Mouse (Mus musculus) 3134 (cell line): ENCODE results near the gene Tas1r2.

Source experiments
- DNase-seq: peaks from one replicate; pipeline ENCODE4 v3.0.0-alpha.2; 2011; ENCODE audit warnings: low spot score; ENCODE audit not compliant: insufficient read length; ENCODE audit errors: extremely low read depth

Gene Tas1r2

DNA sequence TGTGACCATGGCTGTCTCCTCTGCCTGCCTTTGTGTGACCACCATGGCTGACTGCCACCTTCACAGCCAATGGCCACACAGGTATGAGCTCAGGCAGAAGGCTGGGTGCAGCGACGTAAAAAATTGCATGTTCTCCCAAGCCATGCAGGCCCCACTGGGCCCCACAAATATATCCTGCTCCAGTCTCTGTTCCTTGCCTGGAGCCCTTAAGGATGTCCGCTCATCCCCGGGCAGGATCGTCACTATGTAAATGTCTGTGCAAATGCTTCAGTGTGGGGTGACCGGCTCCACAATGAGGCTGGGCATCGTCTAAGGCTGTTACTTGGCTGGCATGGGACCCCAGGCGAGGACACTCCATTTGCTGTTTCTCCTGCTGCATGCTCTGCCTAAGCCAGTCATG lies at the start of gene Tas1r2:
Gene Tas1r2 (plus strand): TSS at position 301 of the 400 bp plus-strand sequence.
- no peak for DNase-seq

DNA sequence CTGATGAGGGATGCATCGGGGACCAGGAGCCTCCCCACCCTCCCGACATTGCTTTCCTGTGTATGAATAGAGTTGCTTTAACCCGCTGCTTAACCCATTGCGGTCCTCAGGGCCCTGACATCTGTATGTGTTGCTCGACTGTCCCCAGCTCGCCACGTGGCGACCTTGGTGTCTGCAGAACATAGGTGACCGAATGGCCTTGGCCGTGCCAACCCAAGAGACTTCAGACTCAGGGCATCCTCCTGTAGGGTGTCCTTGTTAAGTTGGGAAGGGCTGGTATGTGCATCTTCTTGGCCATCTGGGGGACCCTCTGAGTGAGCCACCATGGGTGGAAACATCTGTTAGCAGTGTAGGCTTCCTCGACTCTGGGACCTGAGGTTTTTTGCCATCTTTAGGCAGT lies 48.1 kb upstream of the Tas1r2 start:
- DNase-seq, result no peak

DNA sequence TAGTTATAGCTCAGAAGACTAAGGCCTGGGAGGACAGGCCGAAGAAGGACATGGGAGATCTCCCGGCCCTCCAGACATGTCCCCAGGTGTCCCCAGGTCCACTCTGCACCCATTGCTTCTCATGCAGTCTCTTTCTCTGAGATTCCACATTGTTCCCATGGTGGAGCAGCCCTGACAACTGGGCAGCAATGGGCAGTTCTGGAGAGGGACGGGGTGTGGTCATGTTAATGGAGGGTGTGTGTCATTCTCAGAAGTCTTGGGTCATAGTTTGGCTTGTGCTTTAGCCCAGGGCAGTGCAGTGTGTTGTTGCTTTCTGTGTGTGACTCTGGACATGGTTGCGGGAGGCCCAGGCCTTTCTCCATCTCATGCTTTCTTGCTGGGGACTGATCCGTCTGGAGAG lies 46.6 kb upstream of the Tas1r2 start:
- no peak for DNase-seq

DNA sequence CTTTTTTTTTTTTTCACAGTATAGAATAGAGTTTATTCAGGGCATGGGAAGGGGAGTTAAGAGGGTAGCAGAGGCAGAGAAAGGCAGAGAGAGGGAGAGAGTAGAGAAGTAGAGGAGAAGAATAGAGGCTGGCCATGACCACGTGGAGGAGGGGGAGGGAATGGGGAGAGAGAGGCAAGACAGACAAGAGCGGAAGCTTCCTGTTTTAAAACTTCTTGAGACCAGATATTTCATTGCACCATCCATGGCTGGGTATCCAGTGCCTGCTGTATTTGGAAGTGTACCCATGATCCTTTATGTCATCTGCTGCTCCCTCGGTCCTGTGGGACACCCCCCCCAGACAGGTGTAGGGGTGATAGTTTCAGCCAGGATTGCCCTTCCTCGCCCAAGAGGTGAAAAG lies 44.4 kb upstream of the Tas1r2 start:
- DNase-seq, result no peak

DNA sequence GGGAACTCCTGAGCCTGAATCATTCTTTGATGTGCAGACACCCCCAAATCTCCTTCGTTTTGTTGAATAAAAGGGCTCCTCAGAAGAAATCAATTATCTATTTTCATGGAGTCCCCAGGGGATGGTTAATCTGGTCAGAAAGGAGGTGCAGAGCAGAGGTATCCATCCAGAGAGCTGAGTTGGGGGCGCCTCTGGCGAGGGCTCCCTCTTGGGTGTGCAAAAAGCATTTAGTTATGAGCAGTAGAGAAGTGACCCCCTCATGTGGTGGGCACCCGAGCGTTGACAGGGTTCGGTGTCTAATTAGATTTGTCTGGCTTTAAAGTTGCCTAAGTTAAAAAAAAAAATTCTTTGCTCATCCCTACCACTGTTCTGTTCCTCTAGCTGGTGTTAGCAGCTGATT lies 42.4 kb upstream of the Tas1r2 start:
- DNase-seq, result no peak

DNA sequence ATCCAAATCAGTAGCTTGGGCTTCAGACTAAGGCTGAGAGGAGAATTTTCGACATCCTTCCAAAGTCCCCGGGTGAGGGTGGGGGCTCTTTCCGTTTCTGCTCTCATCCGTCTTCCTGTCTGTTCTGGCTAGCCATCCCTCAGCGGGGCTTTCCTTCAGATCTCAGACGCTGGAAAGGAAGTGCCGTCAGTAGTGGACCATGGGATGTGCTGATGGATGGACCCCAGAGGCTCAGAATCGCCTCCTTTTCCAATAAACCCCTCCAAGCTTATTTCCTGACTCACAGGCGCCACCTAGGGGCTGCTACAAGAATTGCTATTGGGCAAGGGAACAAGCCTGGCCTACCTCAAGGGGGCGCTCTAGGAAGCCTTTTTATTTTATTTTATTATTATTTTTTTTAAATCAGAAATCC lies 41.8 kb upstream of the Tas1r2 start:
- no peak for DNase-seq

DNA sequence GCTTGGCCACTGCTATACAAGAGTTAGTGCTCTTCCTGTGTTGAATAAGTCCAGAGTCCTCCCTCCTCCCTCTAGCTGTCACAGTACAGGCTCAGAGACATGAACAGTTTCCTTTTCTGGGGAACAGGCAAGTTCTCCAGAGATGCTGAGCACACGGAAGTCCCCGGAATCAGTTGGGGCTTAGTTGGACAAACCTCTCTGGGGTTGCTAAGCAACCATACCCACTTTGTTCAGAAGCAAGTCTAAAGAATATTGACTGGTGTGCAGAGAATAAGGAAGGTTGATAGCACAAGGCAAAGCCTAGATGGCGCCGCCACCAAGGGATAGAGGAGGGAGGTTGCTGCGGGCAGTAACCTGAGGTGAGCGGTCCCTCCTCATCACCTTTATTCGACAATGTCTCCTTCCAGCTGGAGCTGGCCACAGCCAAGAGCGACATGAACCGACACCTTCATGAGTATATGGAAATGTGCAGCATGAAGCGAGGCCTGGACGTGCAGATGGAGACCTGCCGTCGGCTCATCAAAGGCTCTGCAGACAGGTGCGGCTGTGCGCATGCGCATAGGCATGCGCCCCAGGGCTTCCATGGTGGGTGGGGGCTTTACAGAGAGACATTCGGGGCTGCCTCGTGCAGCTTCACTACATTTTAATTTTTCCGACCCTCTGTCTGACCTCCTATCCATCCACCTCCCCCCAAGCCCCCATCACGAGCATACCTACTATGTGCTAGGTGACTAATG lies 38.6 kb upstream of the Tas1r2 start:
- DNase-seq, result no peak

DNA sequence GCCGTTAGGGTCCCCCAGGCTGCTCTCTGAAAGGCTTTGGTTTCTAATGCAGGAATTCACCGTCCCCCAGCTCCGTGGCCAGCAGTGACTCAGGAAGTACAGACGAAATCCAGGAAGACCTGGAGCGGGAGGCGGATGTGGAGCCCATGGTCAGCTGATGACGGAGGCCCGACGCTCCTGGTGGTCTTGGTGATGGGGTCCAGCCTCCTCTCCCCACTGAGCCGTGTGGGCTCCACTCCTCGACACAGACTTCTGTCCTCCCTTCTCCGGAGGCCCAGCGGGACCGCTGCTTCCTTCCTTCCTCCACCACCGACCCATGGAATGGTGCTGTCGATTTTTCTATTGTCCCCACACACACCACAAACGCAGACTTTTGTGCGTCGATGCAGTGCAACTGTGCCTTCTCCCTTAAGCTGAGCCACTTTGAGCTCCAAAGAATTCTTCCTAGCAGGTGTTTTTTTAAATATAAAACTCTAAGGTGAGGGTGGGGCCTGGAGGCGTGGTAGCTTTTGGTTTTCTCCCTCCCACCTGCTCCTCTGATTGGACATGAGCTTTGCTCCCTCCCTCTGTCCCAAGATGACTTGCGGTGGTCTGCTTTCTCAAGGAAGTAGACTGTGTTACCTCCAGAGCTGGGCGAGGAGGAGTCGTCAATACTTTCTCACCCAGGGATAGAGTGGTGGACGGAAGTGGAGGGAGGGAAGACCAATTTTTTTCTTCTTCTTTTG lies 36.9 kb upstream of the Tas1r2 start:
- DNase-seq, result no peak

DNA sequence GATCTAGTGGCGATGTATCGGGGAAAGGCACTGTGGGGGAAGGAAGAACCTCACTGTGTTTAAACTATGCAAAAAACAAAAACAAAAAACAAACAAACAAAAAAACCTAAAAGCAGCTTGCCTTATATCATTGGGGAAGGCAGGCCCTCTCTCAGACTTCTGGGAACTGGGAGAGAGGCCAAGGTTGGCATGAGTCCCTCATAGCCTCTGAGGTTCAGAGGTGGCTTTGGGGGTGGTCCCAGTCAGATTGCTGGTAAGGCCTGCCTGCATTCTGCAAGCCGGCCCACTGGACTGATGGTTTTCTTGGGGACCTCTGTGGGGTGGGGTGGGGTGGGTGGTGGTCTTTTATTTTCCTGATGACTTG lies 36.4 kb upstream of the Tas1r2 start:
- no peak for DNase-seq

DNA sequence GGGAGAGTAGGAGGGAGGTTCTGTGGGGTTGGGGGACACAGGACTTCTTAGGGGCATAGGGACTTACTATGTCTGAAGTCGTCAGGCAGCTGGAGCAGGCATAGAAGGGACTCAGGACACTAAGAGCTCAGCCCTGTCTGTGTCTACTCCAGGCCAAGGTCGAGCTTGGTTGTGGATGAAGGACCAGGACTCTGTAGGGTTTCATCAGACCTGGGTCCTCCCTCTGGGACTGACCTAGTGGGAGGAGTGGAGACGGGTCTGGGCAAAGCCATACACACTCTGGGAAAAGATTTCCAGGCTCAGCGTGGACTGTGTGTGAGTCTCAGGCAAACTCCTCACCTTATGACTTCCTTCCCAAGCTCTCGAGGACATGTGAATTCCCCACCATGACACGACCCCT lies 33.6 kb upstream of the Tas1r2 start:
- no peak for DNase-seq

DNA sequence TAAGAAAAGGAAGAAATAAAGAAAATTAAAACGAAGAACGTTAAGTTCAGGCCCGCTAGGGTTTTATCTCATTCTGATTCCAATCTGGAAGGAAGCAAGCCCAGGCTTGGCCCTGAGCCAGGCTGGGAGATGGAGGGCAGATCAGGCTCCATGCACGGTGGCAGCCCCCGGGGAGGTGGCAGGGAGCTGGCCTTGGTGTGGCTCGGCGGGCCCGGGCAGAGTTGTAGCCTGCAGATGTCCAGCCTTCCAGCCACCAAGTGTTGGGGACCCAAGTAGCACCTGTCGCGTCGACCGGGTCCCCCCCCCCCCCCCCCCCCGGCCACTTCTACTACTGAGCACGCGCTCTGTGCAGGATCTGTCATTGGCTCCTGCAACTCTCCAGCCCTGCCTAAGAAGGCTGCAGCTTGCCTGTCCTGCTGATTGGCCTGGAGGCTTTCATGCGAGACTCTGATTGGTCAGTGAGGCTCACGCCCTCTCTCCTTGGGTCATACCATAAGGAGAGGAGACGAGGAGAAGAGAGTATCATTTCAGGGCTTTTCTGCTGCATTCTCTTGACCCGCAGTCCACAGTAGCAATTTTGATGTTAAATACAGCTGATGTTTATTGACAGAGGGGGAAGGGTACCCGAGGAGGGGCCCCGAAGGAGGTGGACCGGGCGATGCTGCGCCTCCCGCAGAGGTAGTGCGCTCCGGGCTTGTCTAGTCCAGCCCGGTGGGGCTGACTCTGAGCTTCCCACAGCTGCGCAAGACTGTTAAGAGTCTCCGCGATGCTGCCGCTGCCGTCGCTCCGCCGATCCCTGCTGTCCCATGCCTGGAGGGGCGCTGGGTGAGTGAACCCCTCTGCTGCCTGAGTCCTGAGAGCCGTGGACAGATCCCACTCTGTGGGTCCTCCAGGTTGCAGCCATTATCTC lies 30.7 kb upstream of the Tas1r2 start, which contains the start of gene Aldh4a1:
Gene Aldh4a1 (plus strand): TSS at position 494 of the 910 bp plus-strand sequence.
- peak; percentile 92 for DNase-seq

DNA sequence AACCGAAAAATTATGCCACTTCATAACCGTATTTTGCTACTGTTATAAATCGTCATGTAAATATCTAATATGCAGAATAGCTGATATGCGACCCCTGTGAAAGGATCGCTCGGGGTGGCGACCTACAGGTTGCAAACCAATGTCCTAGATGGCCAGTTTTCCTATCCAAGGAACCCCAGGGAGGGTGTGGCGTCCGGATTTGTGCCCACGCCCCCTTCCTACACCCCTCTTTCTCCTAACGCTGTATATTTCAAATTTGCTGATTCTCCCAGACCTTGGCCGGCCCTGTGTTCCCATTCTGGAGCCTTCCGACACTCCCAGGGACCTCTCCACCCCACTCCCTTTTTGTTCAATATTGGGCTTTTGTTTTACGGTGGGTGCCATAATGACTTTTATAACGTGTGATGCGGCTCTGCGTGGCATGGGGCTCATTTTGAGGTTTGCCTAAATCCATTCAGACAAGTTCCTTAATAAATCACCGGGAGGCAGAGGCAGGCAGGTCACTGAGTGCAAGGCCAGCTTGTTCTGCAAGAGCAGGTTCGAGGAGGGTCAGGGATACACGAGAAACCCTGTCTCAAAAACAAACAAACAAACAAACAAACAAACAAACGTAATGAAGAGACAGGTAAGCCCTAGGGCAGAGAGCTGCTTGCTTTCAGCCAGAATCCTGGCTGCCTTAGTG lies 29.8 kb upstream of the Tas1r2 start:
- DNase-seq, result no peak

DNA sequence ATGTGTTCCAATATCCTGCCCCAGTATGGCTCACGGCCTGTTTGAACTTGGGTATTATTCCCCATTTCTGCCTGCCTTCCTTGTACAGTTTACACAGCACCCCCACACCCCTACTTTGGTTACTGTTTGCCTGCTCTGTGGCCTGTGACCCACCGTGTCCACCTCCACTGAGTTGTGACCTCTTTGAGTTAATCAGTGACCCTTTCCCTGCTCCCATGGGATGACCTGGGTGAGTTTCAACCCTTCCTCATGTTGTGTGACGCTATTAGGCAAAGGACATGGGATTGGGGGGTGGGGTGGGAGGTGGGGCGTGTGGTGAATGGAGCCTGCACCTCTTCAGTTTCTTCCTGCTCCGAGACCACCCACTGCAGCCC lies 29.2 kb upstream of the Tas1r2 start:
- no peak for DNase-seq

DNA sequence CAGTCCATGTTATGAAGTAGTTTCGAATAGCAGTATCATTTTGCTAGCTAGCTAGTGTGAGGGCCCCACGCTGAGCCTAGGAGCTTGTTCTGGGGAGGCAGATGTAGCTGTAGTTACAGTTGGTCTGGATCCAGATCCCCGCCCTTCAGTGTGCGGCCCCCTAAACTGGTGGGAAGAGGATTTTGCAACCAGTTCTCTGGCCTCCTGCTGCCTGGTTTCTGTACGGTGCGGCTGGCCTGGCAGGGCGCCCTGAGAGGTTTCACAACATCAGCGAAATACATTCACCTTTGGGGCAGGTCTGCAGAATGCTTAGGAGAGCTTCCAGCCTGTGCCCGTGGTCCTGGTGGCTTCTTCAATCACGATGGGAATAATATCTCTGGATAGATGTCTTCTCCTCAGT lies 28.6 kb upstream of the Tas1r2 start:
- no peak for DNase-seq

DNA sequence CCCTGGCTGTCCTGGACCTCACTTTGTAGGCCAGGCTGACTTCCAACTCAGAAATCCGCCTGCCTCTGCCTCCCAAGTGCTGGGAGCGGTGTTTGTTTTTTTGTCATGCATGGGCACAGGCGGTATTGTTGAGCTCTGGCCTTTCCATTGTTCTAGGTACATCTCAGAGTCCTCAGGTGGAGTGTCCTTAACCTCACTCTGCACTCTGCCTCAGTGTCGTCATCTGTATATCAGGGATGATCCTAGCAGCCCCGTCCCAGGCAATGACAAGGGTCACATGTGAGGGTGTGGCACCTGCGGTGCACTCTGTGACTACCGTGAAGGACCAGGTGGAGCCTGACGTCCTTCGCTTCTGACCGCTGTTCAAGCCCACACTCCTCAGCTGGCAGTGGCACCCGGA lies 26.0 kb upstream of the Tas1r2 start:
- no peak for DNase-seq

DNA sequence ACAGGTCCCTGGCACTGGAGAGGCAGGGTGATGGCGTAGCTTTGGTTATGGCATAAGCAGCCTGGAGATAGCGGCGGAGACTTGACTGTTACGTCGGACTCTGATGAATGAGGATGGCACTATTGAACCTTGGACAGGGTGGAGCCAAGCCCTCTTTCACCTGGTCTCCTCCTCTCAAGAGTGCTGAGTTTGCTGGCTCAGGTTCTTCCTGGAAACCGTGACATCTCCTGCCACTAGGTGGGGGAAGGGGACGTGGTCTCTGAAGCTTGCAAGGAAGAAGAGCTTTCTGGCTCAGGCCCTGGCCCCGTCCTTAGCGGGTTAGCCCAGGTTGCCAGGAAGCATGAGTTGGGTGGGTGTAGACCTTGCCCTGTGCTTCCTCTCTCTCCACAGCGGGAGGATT lies 23.2 kb upstream of the Tas1r2 start:
- no peak for DNase-seq

DNA sequence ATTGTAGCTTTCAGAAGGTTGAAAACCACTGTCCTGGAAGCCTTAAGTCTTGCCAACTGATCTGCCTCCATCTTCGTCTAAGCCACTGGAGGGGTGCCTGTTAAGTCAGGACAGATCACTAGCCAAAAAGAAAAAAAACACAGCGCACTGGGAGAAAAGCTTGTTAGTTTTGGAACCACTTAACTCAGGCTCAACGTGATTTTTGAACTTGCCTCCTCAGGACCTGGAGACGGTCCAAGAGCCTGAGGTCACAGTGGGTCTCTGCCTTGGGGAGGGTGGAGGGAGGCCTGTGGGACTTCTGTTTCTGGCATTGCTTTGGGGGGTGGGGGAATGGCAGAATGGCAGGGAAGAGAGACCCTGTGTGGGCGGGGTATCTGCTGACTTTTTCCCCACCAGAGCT lies 22.2 kb upstream of the Tas1r2 start:
- DNase-seq, result no peak

DNA sequence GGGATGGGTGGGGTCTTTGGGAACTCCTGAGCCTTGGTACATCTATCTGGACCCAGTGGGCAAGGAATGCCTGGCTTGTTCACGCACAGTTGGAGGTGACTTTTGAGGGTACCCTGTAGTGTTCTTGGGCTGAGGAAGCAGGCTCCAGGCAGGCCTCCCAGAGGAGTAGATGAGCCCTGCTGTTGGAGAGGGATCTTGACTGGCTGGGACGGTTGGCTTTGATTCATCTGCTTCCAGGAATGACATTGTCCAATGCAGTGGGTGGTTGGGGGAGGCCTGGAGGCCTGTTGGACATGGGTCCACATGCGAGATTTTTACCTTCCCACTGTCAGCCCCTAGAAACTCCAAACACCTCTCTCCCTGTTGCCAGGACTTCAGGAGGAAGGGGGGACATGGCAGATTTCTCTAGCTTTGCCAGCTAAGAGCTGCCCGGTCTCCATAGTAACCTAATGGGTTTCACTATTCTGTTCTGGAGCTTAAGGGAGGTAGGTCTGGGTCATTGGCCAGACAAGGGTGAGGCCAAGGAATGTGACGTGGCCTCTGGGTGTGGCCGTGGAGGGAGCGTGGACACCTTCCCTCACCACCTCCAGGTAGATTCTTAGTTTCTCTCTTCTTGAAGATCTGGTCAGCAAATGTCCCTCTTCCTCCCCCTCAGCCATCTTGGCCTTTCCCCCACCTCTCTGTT lies 21.6 kb upstream of the Tas1r2 start:
- no peak for DNase-seq

DNA sequence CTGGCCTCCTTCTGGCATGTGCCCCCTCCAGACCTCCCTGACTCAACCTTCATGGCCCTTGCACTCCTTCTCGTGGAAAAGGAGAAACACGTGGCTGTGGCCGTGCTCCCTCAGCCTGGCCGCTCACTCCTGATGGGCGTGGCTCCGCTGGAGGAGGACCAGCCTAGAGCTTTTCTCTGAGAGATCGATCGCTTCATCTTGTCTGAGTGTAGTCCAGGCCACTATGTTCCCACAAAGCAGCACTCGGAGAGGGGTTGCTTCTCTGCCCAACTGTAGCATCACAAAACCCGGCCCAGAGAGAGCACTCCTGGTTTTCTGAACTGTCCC lies 21.1 kb upstream of the Tas1r2 start:
- DNase-seq, result no peak

DNA sequence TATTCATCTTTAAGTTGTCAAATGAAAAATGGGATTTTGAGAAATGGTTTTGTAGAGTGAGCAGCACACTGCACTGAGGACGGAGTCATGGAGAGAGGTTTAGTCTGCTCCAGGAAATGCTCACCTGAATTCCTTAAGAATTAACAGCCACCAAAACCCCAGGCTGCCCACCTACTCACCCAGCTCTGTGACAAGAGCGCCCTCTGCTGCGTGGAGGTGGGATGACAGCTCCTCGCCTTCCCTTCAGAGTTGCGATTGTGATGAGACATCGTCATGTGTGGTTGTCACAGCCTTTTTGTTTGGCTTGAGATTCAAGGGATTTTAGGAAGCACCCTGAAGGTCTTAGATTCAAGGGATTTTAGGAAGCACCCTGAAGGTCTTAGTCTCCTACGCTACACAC lies 17.0 kb upstream of the Tas1r2 start:
- no peak for DNase-seq
